Mouse (Mus musculus) stomach, postnatal 0 days (tissue): ENCODE measurements around the gene Gna15. TPM values are rescaled to one million over a fixed set of nuclear protein-coding genes. Genes with fewer than 3 reads are reported as not detected.

Source experiments
- ATAC-seq: fragments of 200-750 bp; cut with Nextera tagmentation; 2 replicates; pipeline ENCODE4 v1.8.0; 2017; ENCODE audit not compliant: low FRiP score, low TSS enrichment
- DNase-seq: peaks from one replicate; pipeline ENCODE4 v3.0.0-alpha.2; 2016; ENCODE audit warnings: low spot score
- H3K27ac ChIP-seq: fragments of 300-500 bp; sonication (generic); replicated peaks from 2 replicates; pipeline ENCODE4 v1.5.1; 2014; ENCODE audit warnings: mild to moderate bottlenecking, control low read depth
- H3K27me3 ChIP-seq: fragments of 300-500 bp; sonication (generic); 2 replicates; pipeline ENCODE4 v1.6.1; 2014; ENCODE audit warnings: low read length; ENCODE audit not compliant: control insufficient read depth, insufficient read depth
- H3K36me3 ChIP-seq: fragments of 300-500 bp; sonication (generic); 2 replicates; pipeline ENCODE4 v1.6.1; 2014; ENCODE audit warnings: low read length, mixed read lengths; ENCODE audit not compliant: control insufficient read depth, insufficient read depth
- H3K4me1 ChIP-seq: fragments of 300-500 bp; sonication (generic); replicated peaks from 2 replicates; pipeline ENCODE4 v1.6.1; 2014; ENCODE audit warnings: antibody characterized with exemption; ENCODE audit not compliant: control insufficient read depth, insufficient read depth
- H3K4me2 ChIP-seq: fragments of 300-500 bp; sonication (generic); replicated peaks from 2 replicates; pipeline ENCODE4 v1.6.1; 2014; ENCODE audit warnings: low read depth, mild to moderate bottlenecking, control low read depth, moderate library complexity
- H3K4me3 ChIP-seq: fragments of 300-500 bp; sonication (generic); 2 replicates; pipeline ENCODE4 v1.5.1; 2014; ENCODE audit warnings: low read depth, low read length, control low read depth
- H3K9ac ChIP-seq: fragments of 300-500 bp; sonication (generic); 2 replicates; pipeline ENCODE4 v1.6.1; 2014; ENCODE audit warnings: mild to moderate bottlenecking, low read length, control low read depth, mixed read lengths
- H3K9me3 ChIP-seq: fragments of 300-500 bp; sonication (generic); 2 replicates; pipeline ENCODE4 v1.6.1; 2016; ENCODE audit warnings: low read length; ENCODE audit not compliant: control insufficient read depth
- CTCF ChIP-seq: IDR thresholded peaks from 2 replicates; pipeline ENCODE4 v1.5.1; 2016; ENCODE audit warnings: antibody characterized with exemption, low read depth, mild to moderate bottlenecking, moderate library complexity
- EP300 ChIP-seq: optimal IDR thresholded peaks from 2 replicates; pipeline ENCODE3; 2016; ENCODE audit warnings: antibody characterized with exemption
- WGBS: fragments of 180-500 bp; shearing (Covaris S2); extraction: QIAGEN DNeasy Blood & Tissue Kit; methylation state at CpG from one replicate; pipeline ENCODE4 v1.1.7; 2014; 5-methylcytosine and 5-hydroxymethylcytosine counted together
- polyA plus RNA-seq: library from polyadenylated mRNA; unstranded; fragments of >200 nt; fragmentation: Nextera tagmentation; extraction: Ambion mirVana; gene quantifications from 2 replicates; pipeline ENCODE4 v1.2.1, GENCODE M21; 2015

The Gna15 gene
- polyA plus RNA-seq, 1 experiment from 2014 or later = 10.1 TPM

GRCm38 (mm10) chr10:81564216-81564615 is 40.2 kb upstream of the Gna15 start:
- WGBS = 12% methylated on average over 10 of the region's 10 CpGs
- ATAC-seq (peak; percentile 19; the same call in 1 of the 2 replicates), DNase-seq (no peak)
- no peak for TF ChIP-seq EP300
- no peak for TF ChIP-seq CTCF
- no peaks in the 10 kb centered on the region for H3K27me3 ChIP-seq
- H3K4me1 ChIP-seq = peaks cover 9% of the 10 kb centered on the region
- H3K9ac ChIP-seq = peak overlapping the region; percentile 47
- peak overlapping the region; percentile 46 for H3K4me2 ChIP-seq
- H3K36me3 ChIP-seq = peaks cover 16% of the 10 kb centered on the region
- no peaks in the 10 kb centered on the region for H3K9me3 ChIP-seq
- 0 out of 2 replicates have a peak overlapping the region, but pooled peaks have one; percentile 13 for H3K27ac ChIP-seq
- 0 out of 2 replicates have a peak overlapping the region, but pooled peaks have one; percentile 8 for H3K4me3 ChIP-seq

- peaks cover 10% of the 10 kb centered on the region for H3K4me1 ChIP-seq
- H3K9ac ChIP-seq = no peak overlapping the region
- DNase-seq (no peak), ATAC-seq (no peak)
- H3K36me3 ChIP-seq = peaks cover 16% of the 10 kb centered on the region
- H3K27me3 ChIP-seq = no peaks in the 10 kb centered on the region
- no peak overlapping the region for H3K4me3 ChIP-seq
- H3K27ac ChIP-seq = no peak overlapping the region
- no peak overlapping the region for H3K4me2 ChIP-seq
- TF ChIP-seq CTCF (no peak), EP300 (no peak)
- 50% methylated on average over 6 of the region's 6 CpGs for WGBS
- no peaks in the 10 kb centered on the region for H3K9me3 ChIP-seq
Measured at GRCm38 (mm10) chr10:81563481-81563880, 39.5 kb upstream of the Gna15 start.

GRCm38 (mm10) chr10:81562411-81562810 is 38.4 kb upstream of the Gna15 start:
- ATAC-seq (no peak), DNase-seq (no peak)
- H3K36me3 ChIP-seq = peaks cover 16% of the 10 kb centered on the region
- no peaks in the 10 kb centered on the region for H3K27me3 ChIP-seq
- no peak for TF ChIP-seq CTCF
- no peak for TF ChIP-seq EP300
- H3K27ac ChIP-seq = no peak overlapping the region
- peak overlapping the region; percentile 4; the same call in 1 of the 2 replicates for H3K9ac ChIP-seq
- peaks cover 8% of the 10 kb centered on the region; the same call in 1 of the 2 replicates for H3K4me1 ChIP-seq
- no peak overlapping the region for H3K4me3 ChIP-seq
- 73% methylated on average over 6 of the region's 6 CpGs for WGBS
- H3K4me2 ChIP-seq = no peak overlapping the region
- no peaks in the 10 kb centered on the region for H3K9me3 ChIP-seq

GRCm38 (mm10) chr10:81560719-81561459 is 36.9 kb upstream of the Gna15 start:
- Histone ChIP-seq H3K27ac (peak overlapping the region; percentile 90), H3K36me3 (peaks cover 12% of the 10 kb centered on the region), H3K27me3 (no peaks in the 10 kb centered on the region), H3K4me2 (peak overlapping the region; percentile 90), H3K9me3 (no peaks in the 10 kb centered on the region), H3K9ac (peak overlapping the region; percentile 94), H3K4me1 (peaks cover 8% of the 10 kb centered on the region; the same call in 1 of the 2 replicates), H3K4me3 (peak overlapping the region; percentile 86)
- peak; percentile 5; the same call in 1 of the 2 replicates for ATAC-seq
- WGBS = 10% methylated on average over 16 of the region's 16 CpGs
- DNase-seq = peak; percentile 68
- TF ChIP-seq EP300 (no peak), CTCF (no peak)

GRCm38 (mm10) chr10:81559627-81560539 is 35.9 kb upstream of the Gna15 start:
- WGBS = under 1% methylated on average over 34 of the region's 36 CpGs
- H3K4me2 ChIP-seq = peak overlapping the region; percentile 90
- H3K4me3 ChIP-seq = peak overlapping the region; percentile 86
- H3K27me3 ChIP-seq = no peaks in the 10 kb centered on the region
- peak; percentile 81 for DNase-seq
- H3K9me3 ChIP-seq = no peaks in the 10 kb centered on the region
- peaks cover 8% of the 10 kb centered on the region; the same call in 1 of the 2 replicates for H3K4me1 ChIP-seq
- peaks cover 2% of the 10 kb centered on the region; the same call in 1 of the 2 replicates for H3K36me3 ChIP-seq
- H3K27ac ChIP-seq = peak overlapping the region; percentile 90
- TF ChIP-seq EP300 (no peak), CTCF (no peak)
- peak; percentile 57 for ATAC-seq
- peak overlapping the region; percentile 94 for H3K9ac ChIP-seq
